Mouse (Mus musculus) megakaryocyte, adult 5-6 weeks (primary cell): Measurements from ENCODE around the gene Bptf. TPM values are rescaled to one million over a fixed set of nuclear protein-coding genes. Genes with fewer than 3 reads are reported as not detected.
A peak's percentile ranks its signal among the peaks of the same experiment; 100 is the strongest.
"Not testable (repeated sequence)": the region's sequence is repeated elsewhere in the genome, so short reads cannot be mapped to it uniquely, and the experiment has no call there.

Experiments used
- ATAC-seq: 2 replicates; pipeline ENCODE4 v1.8.0; 2016; ENCODE audit warnings: mild to moderate bottlenecking, inconsistent platforms; ENCODE audit not compliant: poor library complexity, severe bottlenecking
- total RNA-seq, 2 experiments: library from RNA; stranded (forward) in 1 of 2; stranded (reverse) in 1 of 2; fragments of 153-499, 151-499 nt in 1 of 2; fragments of 221-1000, 200-1000 nt in 1 of 2; gene quantifications; 2 replicates each; pipeline versions ENCODE4 v1.2.3 to v1.2.4; 2015 to 2017

The Bptf gene
- total RNA-seq, 2 experiments from 2014 or later = 35.9 to 45.6 TPM

DNA sequence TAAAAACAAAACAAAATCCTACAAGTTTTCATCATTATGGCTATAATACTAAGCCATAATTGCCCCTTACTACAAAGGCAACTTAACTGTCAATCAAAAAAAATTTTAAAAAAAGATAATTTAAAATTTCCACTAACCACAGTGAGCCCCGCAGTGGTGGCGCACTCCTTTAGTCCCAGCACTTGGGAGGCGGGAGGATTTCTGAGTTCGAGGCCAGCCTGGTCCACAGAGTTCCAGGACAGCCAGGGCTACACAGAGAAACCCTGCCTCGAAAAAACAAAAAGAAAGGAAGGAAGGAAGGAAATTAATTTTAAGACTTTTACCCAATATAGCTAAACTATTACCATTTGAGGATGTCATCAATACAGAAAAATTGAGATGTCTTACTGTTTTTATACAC lies 134.0 kb downstream of the Bptf start:
- ATAC-seq = no peak

DNA sequence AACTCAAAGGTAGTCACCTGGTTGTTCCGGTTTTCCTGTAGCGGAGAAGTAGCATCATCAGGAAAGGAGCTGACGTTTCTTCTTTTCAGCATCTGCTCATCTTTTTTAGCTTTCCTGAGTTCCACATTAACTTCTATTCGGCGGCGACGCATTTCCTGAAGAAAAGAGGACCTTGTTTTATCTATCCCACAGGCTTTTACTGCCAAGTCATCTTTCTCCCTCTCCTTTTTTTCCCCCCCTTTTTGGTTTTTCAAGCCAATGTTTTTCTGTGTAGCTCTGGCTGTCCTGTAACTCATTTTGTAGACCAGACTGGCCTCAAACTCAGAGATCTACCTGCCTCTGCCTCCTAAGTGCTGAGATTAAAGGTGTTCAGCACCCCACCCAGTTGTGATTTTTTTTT lies 135.4 kb downstream of the Bptf start:
- not testable (repeated sequence) for ATAC-seq

DNA sequence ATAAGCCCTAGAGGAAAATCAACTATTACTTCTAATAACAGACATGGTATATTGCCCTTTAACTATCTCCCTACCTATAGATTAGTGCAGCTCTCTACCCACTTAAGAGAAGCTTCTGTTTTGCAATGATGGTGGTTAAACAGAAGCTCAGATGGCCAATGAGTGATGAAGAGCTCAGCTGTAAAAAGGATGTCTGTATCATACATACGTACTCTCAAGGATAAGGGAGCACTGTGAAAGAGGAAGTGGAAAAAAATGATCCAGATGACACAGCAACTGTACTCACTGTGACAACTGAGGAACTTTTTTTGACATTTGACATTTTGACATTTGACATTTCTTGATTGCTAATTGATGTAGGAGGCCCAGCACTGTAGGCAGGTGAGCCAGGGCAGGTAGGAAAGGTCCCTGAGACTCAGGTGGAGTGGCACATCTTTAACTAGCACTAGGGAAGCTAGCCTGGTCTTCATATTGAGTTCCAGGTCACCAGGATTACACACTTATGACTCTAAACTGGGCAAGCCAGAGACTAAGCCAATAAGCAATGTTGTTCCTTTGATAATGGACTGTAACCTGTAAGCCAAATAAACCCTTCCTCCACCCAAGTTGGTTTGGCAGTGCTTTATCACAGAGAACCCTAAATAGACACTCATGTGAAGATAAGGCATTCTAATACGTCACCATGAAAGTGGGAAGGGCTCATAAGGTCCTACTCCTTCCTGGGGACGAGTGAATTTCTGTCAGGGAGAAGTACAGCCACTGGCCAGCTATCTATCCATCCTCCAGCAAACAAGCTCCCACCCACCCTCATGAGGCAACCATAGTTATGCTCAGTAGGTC lies 137.5 kb downstream of the Bptf start:
- ATAC-seq = peak; percentile 89

DNA sequence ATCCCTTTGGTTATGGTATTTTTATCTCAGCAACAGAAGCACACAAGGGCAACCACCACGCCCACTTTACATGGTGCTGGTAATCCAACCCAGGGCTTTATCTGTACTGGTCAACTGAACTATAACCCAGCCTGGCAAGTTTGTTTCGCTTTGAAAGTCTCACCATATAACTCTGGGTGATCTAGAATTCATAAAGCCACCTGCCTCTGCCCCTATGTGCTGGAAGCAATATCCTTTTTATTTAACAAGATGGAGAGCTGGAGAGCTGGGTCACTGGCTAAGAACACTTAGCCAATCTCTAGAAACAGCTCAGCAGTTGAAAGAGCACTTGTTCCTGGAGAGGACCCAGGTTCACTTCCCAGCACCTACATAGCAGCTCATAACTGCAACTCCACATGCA lies 144.5 kb downstream of the Bptf start:
- no peak for ATAC-seq

DNA sequence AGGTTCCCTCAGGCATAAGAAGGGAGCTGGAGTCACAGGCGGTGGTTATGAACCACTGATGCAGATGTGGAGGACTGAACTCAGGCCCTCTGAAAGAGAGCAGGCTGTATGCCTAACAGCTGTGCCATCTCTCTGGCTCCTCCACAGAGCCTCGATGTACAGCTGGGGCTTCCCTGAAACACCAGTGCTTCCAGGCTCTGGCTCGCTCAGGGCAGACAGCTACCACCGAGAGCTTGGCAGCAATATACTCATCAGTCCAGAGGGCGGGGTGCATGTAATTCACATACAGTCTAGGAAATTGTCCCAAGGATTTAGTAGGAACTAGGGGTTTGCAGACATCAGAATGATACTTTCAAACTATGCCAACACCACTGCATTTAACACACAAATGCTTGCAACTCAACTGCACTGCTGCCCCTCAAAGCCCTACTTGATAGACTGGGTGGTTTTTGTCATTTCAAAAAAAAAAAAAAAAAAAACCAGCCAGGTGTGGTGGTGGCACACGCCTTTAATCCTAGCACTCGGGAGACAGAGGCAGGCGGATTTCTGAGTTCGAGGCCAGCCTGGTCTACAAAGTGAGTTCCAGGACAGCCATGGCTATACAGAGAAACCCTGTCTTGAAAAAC lies 145.8 kb downstream of the Bptf start:
- ATAC-seq = not testable (repeated sequence)

Other genes with a start within 250 kb of the Bptf start
- 27.0 and 28.6 TPM in 2 replicates for gene Smurf2, start 211.4 kb downstream of the Bptf start, total RNA-seq (2015)
- 34.1 and 38.5 TPM in 2 replicates for gene Smurf2, start 211.4 kb downstream of the Bptf start, total RNA-seq (2017)
- 355 and 377 TPM in 2 replicates for gene Kpna2, start 132.6 kb downstream of the Bptf start, total RNA-seq (2015)
- 262 and 286 TPM in 2 replicates for gene Kpna2, start 132.6 kb downstream of the Bptf start, total RNA-seq (2017)
- 0.87 and 0.93 TPM in 2 replicates for gene 1810010H24Rik, start 106.4 kb downstream of the Bptf start, total RNA-seq (2015)
- 0.15 and 0.41 TPM in 2 replicates for gene 1810010H24Rik, start 106.4 kb downstream of the Bptf start, total RNA-seq (2017)
- gene Nol11, start 57.3 kb upstream of the Bptf start, total RNA-seq (2015) = 28.9 and 31.7 TPM in 2 replicates
- gene Nol11, start 57.3 kb upstream of the Bptf start, total RNA-seq (2017) = 25.4 and 31.8 TPM in 2 replicates